ENCODE assay signal across 21 mouse cellular contexts in genomic region chrX:17607668-17608067, GRCm38 (mm10). TPM values are rescaled to one million over a fixed set of nuclear protein-coding genes. Genes with fewer than 3 reads are reported as not detected.
DNase-seq lines count a peak whose midpoint lies in the region; TF ChIP-seq lines count a peak whose summit lies in the region.
"Had no signal": no experiment of that assay in that cellular context is flagged by ENCODE, and none has a peak within 500 bp of the region (broad histone marks: within the 10 kb centered on the region; RNA-seq: fewer than 3 reads in every experiment).

No protein-coding gene starts in this region.

- H3K27me3 ChIP-seq in heart, adult 2 months (ENCODE audit: control insufficient read depth, insufficient read depth, low read length) = no peaks in the 10 kb centered on the region
- H3K27me3 ChIP-seq: CH12.LX; embryonic facial prominence, embryonic 12.5 days; forebrain, embryonic 13.5 days; forebrain, embryonic 15.5 days had no signal

- H3K79me2 ChIP-seq in heart, adult 2 months (replicated peaks; ENCODE audit: control insufficient read depth, insufficient read depth, low read length) = no peaks in the 10 kb centered on the region

- 57% methylated on average over 3 of the region's 3 CpGs for WGBS in heart, adult 2 months

- no peak for TF ChIP-seq POLR2A in heart, adult 2 months (IDR thresholded peaks at IDR 0.05; ENCODE audit: insufficient read depth, low read depth, low read length)

- H3K4me3 ChIP-seq in heart, adult 2 months = no peak overlapping the region
- H3K4me3 ChIP-seq in brown adipose tissue, adult 24 weeks (ENCODE audit: insufficient read depth, low read depth, low read length) = no peak overlapping the region
- H3K4me3 ChIP-seq: embryonic facial prominence, embryonic 10.5 days; embryonic facial prominence, embryonic 12.5 days; forebrain, embryonic 13.5 days; forebrain, embryonic 15.5 days had no signal

- H3K36me3 ChIP-seq in heart, adult 2 months (ENCODE audit: control insufficient read depth, insufficient read depth, low read length) = no peaks in the 10 kb centered on the region
- H3K36me3 ChIP-seq: embryonic facial prominence, embryonic 10.5 days; embryonic facial prominence, embryonic 12.5 days; forebrain, embryonic 15.5 days; G1E had no signal

- H3K9ac ChIP-seq in heart, adult 2 months (ENCODE audit: low read depth, low read length) = no peak overlapping the region
- H3K9ac ChIP-seq: embryonic facial prominence, embryonic 12.5 days; forebrain, embryonic 13.5 days; forebrain, embryonic 15.5 days; forebrain, postnatal 0 days had no signal

- no peaks in the 10 kb centered on the region; the same call in 1 of the 2 replicates for H3K4me1 ChIP-seq in heart, adult 2 months (ENCODE audit: control insufficient read depth, insufficient read depth, low read length)
- H3K4me1 ChIP-seq in brown adipose tissue, adult 24 weeks (ENCODE audit: control insufficient read depth, insufficient read depth, insufficient read length, low read length) = no peaks in the 10 kb centered on the region
- H3K4me1 ChIP-seq: embryonic facial prominence, embryonic 10.5 days; embryonic facial prominence, embryonic 12.5 days; forebrain, embryonic 13.5 days; forebrain, embryonic 15.5 days had no signal

- TF ChIP-seq EP300 in heart, adult 2 months (IDR thresholded peaks at IDR 0.05; ENCODE audit: insufficient read depth, low read depth, low read length) = no peak

- DNase-seq in heart, adult 11 months = peak; percentile 88
- DNase-seq in heart, adult 2 months = no peak
- DNase-seq in R1 (ENCODE audit: low read depth, low spot score) = peak; percentile 3
- DNase-seq in retina, postnatal 1 day = no peak
- DNase-seq: adrenal gland, adult 8-10 months; adrenal gland, postnatal 14 days; adrenal gland, postnatal 36 days; B cell, adult 2 months; cerebellum, adult 11 months; cerebellum, adult 18-20 months; cerebellum, adult 8-10 months; cerebellum, adult 9-11 months; cerebellum, postnatal 14 days; forebrain, postnatal 0 days had no signal

- intact Hi-C loops in heart, adult 2 months (cut with DNase I) = no loop called here

- no peak for TF ChIP-seq CTCF in heart, adult 2 months (IDR thresholded peaks at IDR 0.05)

- H3K27ac ChIP-seq in heart, adult 2 months = no peak overlapping the region
- H3K27ac ChIP-seq in brown adipose tissue, adult 24 weeks (replicated peaks; ENCODE audit: low read depth, low read length) = peak overlapping the region; percentile 17; the same call in 1 of the 2 replicates
- H3K27ac ChIP-seq: embryonic facial prominence, embryonic 10.5 days; embryonic facial prominence, embryonic 12.5 days; forebrain, embryonic 13.5 days; forebrain, embryonic 15.5 days had no signal

RNA-seq across cellular contexts. Expression of gene Fundc1, which starts 35.5 kb away (rescaled TPM):
- total RNA-seq in heart, adult 2 months (2021) = 10 to 100 TPM; 26.2 to 29.4 TPM
- 12.7 and 22.5 TPM in 2 replicates for polyA plus RNA-seq in heart, adult 2 months (2012; rRNA removed)
- 48.0 and 56.2 TPM in 2 replicates for polyA plus RNA-seq in brown adipose tissue, adult 24 weeks (2012; ENCODE audit: insufficient read depth, insufficient read length, missing spikeins)

Comparison
In these comparisons a context has a peak if more than half of its experiments do, and no peak if none do; other contexts are left out.
1. DNase-seq: peak in heart, adult 11 months (single experiment) and R1 (single experiment); none in heart, adult 2 months (0 of 2) and retina, postnatal 1 day (single experiment).